Mouse (Mus musculus) hindbrain, embryonic 12.5 days (tissue): ENCODE data around the gene Acot7. TPM values are rescaled to one million over a fixed set of nuclear protein-coding genes. Genes with fewer than 3 reads are reported as not detected.

Source experiments
- ATAC-seq: fragments of 200-750 bp; cut with Nextera tagmentation; 2 replicates; pipeline ENCODE4 v1.8.0; 2017; ENCODE audit warnings: moderate TSS enrichment; ENCODE audit not compliant: low FRiP score
- H3K27ac ChIP-seq: fragments of 300-500 bp; sonication (generic); 2 replicates; pipeline ENCODE4 v1.5.1; 2016; ENCODE audit warnings: mild to moderate bottlenecking
- H3K27me3 ChIP-seq: fragments of 300-500 bp; sonication (generic); 2 replicates; pipeline ENCODE4 v1.6.1; 2016; ENCODE audit warnings: mild to moderate bottlenecking
- H3K36me3 ChIP-seq: fragments of 300-500 bp; sonication (generic); 2 replicates; pipeline ENCODE4 v1.6.1; 2016; ENCODE audit warnings: mild to moderate bottlenecking
- H3K4me1 ChIP-seq: fragments of 300-500 bp; sonication (generic); 2 replicates; pipeline ENCODE4 v1.6.1; 2016
- H3K4me2 ChIP-seq: fragments of 300-500 bp; sonication (generic); replicated peaks from 2 replicates; pipeline ENCODE4 v1.6.1; 2016; ENCODE audit warnings: mild to moderate bottlenecking
- H3K4me3 ChIP-seq: fragments of 300-500 bp; sonication (generic); 2 replicates; pipeline ENCODE4 v1.5.1; 2016; ENCODE audit warnings: mild to moderate bottlenecking
- H3K9ac ChIP-seq: fragments of 300-500 bp; sonication (generic); 2 replicates; pipeline ENCODE4 v1.6.1; 2016; ENCODE audit warnings: mild to moderate bottlenecking, moderate library complexity
- H3K9me3 ChIP-seq: fragments of 300-500 bp; sonication (generic); replicated peaks from 2 replicates; pipeline ENCODE4 v1.6.1; 2016; ENCODE audit warnings: mild to moderate bottlenecking
- WGBS: fragments of 180-500 bp; shearing (Covaris S2); methylation state at CpG from one replicate; pipeline ENCODE4 v1.1.7; 2016; 5-methylcytosine and 5-hydroxymethylcytosine counted together
- polyA plus RNA-seq: library from polyadenylated mRNA; unstranded; fragments of >200 nt; fragmentation: Nextera tagmentation; extraction: Ambion mirVana; gene quantifications from 2 replicates; pipeline ENCODE4 v1.2.1, GENCODE M21; 2016

Gene Acot7
- polyA plus RNA-seq, 1 experiment from 2014 or later = 132 TPM

DNA sequence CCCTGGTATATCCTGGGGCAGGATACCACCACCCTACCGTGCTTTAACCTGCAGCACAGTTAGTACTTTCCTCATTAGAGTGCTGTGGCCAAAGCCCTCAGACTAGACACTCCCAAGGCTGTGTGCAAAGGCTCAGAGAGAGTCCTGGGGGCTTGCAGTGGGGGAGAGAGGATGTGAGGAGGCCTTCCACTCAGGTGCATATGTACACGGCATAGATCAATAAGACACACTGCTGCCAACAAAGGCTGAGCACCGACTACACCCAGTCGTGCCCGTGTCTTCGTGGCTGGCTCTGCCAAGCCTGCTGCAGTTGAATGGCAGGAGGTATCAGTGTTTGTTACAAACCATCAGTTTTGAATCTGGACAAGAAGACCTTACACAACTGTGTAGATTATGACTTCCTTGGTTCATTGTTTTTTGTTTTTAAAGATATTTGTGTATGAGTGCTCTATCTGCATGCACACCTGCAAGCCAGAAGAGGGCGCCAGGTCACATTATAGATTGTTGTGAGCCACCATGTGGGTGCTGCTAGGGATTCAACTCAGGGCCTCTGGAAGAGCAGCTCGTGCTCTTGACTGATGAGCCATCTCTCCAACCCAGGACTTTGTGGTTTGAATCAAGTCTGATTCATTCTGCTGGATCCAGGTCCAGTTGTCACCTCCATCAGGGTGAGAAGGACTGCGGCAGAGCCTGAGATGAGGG is 87.1 kb downstream of the Acot7 start:
- Histone ChIP-seq H3K4me1 (peaks cover 35% of the 10 kb centered on the region), H3K27me3 (peaks cover 9% of the 10 kb centered on the region; the same call in 1 of the 2 replicates)
- 89% methylated on average over 9 of the region's 9 CpGs for WGBS

DNA sequence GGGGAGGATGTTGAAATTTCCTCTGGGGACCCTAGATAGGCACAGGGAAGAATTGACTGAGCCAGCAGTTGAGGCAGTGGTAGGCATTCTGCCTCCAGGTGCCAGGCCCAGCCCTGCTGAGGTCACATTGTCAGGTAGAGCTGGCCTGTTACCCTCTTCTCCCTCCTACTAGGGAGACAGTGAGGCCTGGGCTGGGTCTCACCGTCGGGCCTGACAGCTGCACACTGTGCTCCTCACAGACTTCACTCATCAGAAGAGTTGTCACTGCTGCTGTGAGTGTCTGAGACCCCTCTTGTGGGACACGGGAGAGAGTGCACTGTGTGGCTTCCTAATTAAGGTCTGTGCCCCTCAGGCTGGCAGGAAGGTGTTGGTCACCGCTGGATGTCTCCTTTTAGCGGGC is 87.9 kb downstream of the Acot7 start:
- no peak for ATAC-seq
- H3K36me3 ChIP-seq = 0 out of 2 replicates have a peak, but pooled peaks cover 2% of the 10 kb centered on the region
- H3K9me3 ChIP-seq = no peaks in the 10 kb centered on the region
- WGBS = 39% methylated on average over 5 of the region's 5 CpGs
- H3K27me3 ChIP-seq = peaks cover 15% of the 10 kb centered on the region; the same call in 1 of the 2 replicates
- peaks cover 35% of the 10 kb centered on the region for H3K4me1 ChIP-seq
- no peak overlapping the region for H3K27ac ChIP-seq
- H3K4me3 ChIP-seq = no peak overlapping the region
- no peak overlapping the region for H3K4me2 ChIP-seq
- H3K9ac ChIP-seq = peak overlapping the region; percentile 19; the same call in 1 of the 2 replicates

More for the DNA sequence above, 87.1 kb downstream of the Acot7 start:
- H3K9ac ChIP-seq = no peak overlapping the region
- H3K27ac ChIP-seq = no peak overlapping the region
- no peak for ATAC-seq
- 0 out of 2 replicates have a peak, but pooled peaks cover 4% of the 10 kb centered on the region for H3K36me3 ChIP-seq
- no peaks in the 10 kb centered on the region for H3K9me3 ChIP-seq
- no peak overlapping the region for H3K4me2 ChIP-seq
- no peak overlapping the region for H3K4me3 ChIP-seq

DNA sequence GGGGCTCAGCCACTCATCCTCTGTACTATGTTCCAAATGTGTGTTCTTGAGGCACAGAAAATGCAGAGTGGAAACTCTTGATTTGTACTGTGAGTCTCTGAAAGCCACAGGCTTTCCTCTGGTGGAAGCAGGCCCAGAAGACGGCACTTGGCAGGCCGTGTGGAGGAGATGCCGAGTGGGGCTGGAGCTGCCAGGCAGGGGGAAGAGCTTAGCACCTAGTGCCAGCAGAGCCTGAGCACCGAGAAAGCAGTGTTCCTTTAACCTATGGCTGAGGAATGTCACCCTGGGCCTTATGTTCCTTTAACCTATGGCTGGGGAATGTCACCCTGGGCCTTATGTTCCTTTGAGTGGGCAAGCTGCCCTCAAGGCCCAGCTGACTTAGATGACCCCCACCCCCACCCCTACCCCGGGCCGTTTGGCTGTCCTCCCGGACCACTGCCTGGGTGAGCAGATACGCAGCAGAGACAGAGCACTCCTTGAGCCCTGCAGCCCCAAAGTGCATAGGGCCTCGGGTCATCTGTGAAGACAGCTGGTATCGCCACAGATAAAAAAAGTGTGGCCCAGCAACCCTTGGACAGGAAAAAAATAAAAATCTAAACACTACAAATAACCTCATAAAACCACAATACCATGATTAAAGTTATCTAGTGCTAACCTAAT is 88.4 kb downstream of the Acot7 start:
- no peak for ATAC-seq
- 51% methylated on average over 10 of the region's 10 CpGs for WGBS
- H3K4me3 ChIP-seq = no peak overlapping the region
- no peaks in the 10 kb centered on the region for H3K36me3 ChIP-seq
- H3K4me1 ChIP-seq = peaks cover 35% of the 10 kb centered on the region
- peak overlapping the region; percentile 19; the same call in 1 of the 2 replicates for H3K9ac ChIP-seq
- no peak overlapping the region for H3K4me2 ChIP-seq
- H3K9me3 ChIP-seq = no peaks in the 10 kb centered on the region
- no peak overlapping the region for H3K27ac ChIP-seq
- peaks cover 21% of the 10 kb centered on the region for H3K27me3 ChIP-seq

DNA sequence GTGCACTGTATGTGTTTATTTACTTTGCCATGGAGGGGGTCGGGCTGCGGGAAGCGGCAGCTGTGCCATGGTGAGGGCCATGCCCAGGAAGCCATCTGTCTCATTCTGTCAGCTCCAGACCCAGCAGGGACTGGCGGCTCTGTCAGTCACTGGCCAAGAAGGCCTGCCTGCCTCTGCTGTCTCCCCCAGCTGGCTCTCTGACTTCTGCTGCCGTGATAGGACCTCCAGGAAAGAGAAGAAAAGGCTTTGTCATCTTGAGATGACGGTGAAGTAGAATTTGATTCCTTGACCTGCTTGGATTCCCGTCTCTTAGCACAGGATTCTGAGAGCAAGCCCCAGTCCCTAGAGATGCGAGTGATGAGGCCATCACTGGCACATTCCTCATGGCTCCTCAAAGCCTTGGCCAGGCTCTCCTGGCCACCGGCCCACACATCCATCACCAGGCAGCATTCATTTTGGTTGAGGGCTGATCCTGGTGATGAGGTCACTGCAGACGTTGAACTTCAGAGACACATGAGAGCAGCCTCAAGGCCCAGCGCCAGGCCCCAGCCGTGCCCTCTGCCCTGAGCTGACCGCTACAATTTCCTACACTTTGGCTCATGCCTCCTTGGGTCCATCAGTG is 89.9 kb downstream of the Acot7 start:
- H3K4me1 ChIP-seq = peaks cover 42% of the 10 kb centered on the region
- no peaks in the 10 kb centered on the region for H3K9me3 ChIP-seq
- H3K27me3 ChIP-seq = peaks cover 34% of the 10 kb centered on the region
- H3K4me3 ChIP-seq = no peak overlapping the region
- no peak overlapping the region for H3K4me2 ChIP-seq
- H3K27ac ChIP-seq = peak overlapping the region; percentile 12; the same call in 1 of the 2 replicates
- H3K9ac ChIP-seq = no peak overlapping the region
- no peaks in the 10 kb centered on the region for H3K36me3 ChIP-seq
- WGBS = 65% methylated on average over 13 of the region's 13 CpGs
- ATAC-seq = peak; percentile 61

DNA sequence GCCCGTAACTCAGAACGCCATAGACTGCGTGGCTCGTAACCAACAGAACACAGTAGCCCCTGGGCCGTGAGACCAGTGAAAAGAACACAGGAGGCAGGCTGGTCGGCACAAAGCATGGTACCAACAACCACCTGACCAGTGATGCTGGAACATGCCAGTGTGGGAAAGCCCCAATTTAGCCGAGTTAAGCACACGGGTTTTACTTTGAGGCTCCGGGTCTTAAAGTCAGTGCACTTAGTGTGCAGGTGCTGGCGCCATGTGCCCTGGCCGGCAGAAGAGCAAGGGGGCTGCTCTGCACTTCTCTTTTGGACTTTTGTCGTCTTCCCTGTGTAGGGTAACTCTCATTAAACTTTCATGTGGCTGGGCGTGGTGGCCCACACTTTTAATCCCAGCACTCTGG is 92.0 kb downstream of the Acot7 start:
- Histone ChIP-seq H3K9me3 (no peaks in the 10 kb centered on the region), H3K9ac (no peak overlapping the region), H3K27me3 (peaks cover 54% of the 10 kb centered on the region), H3K27ac (no peak overlapping the region), H3K4me2 (no peak overlapping the region), H3K36me3 (no peaks in the 10 kb centered on the region), H3K4me1 (peaks cover 47% of the 10 kb centered on the region), H3K4me3 (no peak overlapping the region)
- 87% methylated on average over 13 of the region's 13 CpGs for WGBS
- ATAC-seq = no peak

DNA sequence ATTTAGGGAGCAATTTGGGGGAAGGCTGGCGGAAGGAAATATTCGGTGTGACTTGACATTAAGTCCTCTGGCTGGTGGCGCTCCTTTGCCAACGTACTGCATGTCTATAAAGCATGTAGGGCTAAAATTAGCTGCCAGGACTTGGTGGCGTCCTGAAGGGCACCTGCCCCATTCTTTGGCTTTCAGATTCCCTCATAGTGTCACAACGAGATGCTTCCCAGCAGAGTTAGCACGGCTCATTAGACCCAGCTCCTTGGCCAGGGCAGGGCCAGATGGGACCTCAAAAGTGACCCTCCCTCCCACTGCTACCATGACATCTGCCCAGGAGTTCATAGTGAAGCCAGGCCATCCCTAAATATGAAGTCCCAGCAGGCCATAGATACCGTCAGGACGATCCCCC is 92.7 kb downstream of the Acot7 start:
- no peak for ATAC-seq
- H3K36me3 ChIP-seq = no peaks in the 10 kb centered on the region
- WGBS = 70% methylated on average over 9 of the region's 9 CpGs

DNA sequence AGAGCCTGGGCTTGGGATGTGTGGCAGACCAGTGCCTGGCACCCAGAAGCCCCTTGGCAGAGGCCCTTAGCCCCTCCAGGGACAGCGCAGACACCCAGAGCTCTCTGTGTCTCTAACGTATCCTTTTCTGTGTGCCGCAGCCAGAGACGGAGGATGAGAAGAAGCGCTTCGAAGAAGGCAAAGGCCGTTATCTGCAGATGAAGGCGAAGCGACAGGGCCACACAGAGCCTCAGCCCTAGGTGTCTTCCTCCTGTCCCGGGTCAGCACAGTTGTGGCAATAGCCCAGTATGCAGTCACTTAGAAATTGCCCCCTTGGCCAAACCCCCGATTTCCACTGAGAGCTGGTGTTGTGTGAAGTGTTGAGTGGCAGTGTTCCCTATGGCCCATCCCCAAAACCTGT is 93.4 kb downstream of the Acot7 start:
- Histone ChIP-seq H3K9me3 (no peaks in the 10 kb centered on the region), H3K27me3 (peaks cover 67% of the 10 kb centered on the region), H3K4me3 (no peak overlapping the region), H3K9ac (no peak overlapping the region), H3K36me3 (no peaks in the 10 kb centered on the region), H3K27ac (no peak overlapping the region), H3K4me1 (peaks cover 46% of the 10 kb centered on the region), H3K4me2 (no peak overlapping the region)
- 90% methylated on average over 11 of the region's 11 CpGs for WGBS
- ATAC-seq = no peak

More for the DNA sequence above, 92.7 kb downstream of the Acot7 start:
- peaks cover 60% of the 10 kb centered on the region for H3K27me3 ChIP-seq
- H3K9me3 ChIP-seq = no peaks in the 10 kb centered on the region
- H3K27ac ChIP-seq = no peak overlapping the region
- H3K9ac ChIP-seq = no peak overlapping the region
- H3K4me3 ChIP-seq = no peak overlapping the region
- H3K4me1 ChIP-seq = peaks cover 50% of the 10 kb centered on the region
- H3K4me2 ChIP-seq = no peak overlapping the region

DNA sequence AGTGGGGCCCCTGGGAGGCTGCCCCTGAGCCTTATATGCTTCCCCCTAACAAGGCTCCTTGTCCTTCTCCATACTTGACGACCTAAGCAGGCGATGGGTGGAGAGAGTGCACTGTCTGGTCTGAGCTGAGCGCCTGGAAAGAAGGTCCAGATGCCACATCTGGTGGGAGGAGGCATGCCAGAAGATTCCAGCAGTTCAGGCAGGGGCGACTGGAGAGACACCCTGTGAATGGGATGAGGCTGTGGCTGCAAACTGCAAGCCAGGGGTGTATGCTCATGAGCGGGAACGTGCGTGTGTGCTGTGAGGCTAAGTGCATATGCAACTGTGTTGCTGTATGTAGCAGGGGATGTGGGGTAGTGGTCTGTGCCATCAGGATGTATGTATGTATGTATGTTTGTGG is 94.1 kb downstream of the Acot7 start:
- 69% methylated on average over 7 of the region's 7 CpGs for WGBS
- Histone ChIP-seq H3K36me3 (no peaks in the 10 kb centered on the region), H3K27ac (peak overlapping the region; percentile 30; the same call in 1 of the 2 replicates), H3K4me1 (peaks cover 46% of the 10 kb centered on the region), H3K4me2 (no peak overlapping the region), H3K4me3 (no peak overlapping the region), H3K27me3 (peaks cover 74% of the 10 kb centered on the region), H3K9ac (no peak overlapping the region), H3K9me3 (no peaks in the 10 kb centered on the region)
- ATAC-seq = no peak

DNA sequence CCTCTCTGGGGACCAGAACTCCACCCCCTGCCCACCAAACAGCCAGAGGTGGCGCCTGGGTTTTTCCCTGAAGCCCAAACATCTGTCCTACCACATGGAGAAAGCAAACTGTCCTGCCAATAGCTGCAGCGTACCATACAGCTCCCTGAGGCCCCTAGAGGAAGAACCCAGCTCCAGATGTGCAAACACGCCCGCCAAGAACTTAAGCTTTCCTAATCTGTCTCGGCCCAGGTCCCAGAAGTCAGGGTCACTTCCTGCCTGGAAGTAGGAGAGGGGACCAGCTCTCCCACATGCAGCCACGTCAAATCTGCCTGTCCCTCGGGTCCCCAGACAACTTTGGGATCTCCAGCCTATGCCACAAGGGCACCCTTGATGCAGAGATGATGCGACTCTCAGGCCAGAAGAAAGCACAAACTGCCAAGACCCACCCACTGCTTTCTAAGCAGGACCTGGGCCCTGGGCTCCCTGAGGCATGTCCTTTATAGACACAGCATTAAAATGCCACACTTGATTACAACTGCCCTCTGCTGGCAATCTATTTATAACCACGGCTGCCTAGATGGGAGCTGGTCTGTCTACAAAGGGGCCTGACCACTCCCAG is 94.6 kb downstream of the Acot7 start:
- Histone ChIP-seq H3K4me1 (peaks cover 43% of the 10 kb centered on the region), H3K36me3 (no peaks in the 10 kb centered on the region), H3K4me3 (no peak overlapping the region), H3K9ac (no peak overlapping the region), H3K9me3 (no peaks in the 10 kb centered on the region), H3K27ac (no peak overlapping the region; the same call in 1 of the 2 replicates), H3K4me2 (no peak overlapping the region), H3K27me3 (peaks cover 79% of the 10 kb centered on the region)
- 32% methylated on average over 9 of the region's 9 CpGs for WGBS
- ATAC-seq = no peak

DNA sequence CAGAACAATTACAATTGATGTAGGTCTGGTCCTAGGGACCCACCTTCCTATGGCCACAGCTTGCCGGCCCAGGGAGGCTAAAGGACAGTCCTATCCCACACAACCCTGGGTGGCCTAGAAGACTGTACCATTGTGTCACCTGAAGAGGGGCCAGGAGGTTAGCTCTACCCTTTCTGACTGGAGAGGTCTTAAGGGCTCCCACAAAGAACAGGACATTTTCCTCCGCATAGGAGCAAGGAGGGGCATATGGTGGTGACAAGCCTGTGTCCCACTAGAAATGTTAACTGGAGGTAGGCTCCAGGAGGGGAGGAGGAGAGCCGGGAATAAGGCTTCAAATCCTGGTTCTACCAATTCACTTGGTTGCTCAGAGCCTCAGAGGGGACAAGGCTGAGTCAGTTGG is 95.3 kb downstream of the Acot7 start:
- WGBS = 25% methylated on average over 3 of the region's 3 CpGs
- peak; percentile 4; the same call in 1 of the 2 replicates for ATAC-seq

DNA sequence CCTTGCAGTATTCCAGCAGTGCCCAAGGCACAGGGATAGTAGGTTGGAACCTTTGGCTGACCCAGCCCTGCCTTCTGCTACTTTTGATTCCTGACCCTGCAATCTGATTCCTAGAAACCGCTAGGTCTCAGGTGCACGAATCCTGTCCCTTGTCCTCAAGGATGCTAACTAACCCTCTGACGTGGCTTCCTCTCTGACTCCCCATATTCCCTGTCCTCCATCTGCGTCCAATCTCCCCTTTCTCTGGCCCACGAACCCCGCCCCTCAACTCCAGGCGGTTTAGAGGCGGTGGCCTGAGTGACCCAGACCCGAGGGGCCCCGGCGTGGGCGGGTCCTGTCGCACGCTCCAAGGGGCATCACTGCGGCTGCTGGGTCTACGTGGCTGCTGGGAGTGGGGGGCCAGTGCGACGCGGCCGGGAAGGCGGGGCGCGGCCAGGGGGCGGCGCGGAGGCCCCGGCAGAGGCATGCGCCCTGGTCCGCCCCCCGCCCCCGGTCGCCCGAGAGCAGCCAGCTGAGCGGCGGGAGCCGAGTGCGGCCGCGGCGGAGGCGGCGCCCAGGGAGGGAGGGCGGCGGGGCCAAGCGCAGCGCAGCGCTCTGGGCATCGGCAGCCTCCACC is 95.8 kb downstream of the Acot7 start, which contains the start of gene Gpr153:
TSS of gene Gpr153 (plus strand) at position 612 of the 616 bp plus-strand sequence.
- H3K9ac ChIP-seq = peak within 1 kb of the TSS; percentile 85
- ATAC-seq = peak; percentile 70
- peaks cover 84% of the 10 kb centered on the region for H3K27me3 ChIP-seq
- no peaks in the 10 kb centered on the region for H3K9me3 ChIP-seq
- no peaks in the 10 kb centered on the region for H3K36me3 ChIP-seq
- peaks cover 36% of the 10 kb centered on the region for H3K4me1 ChIP-seq
- H3K4me3 ChIP-seq = peak within 1 kb of the TSS; percentile 58
- peak within 1 kb of the TSS; percentile 73 for H3K27ac ChIP-seq
- H3K4me2 ChIP-seq = peak within 1 kb of the TSS; percentile 84
- 1% methylated on average over 47 of the region's 48 CpGs for WGBS

More for the DNA sequence above, 95.3 kb downstream of the Acot7 start:
- Histone ChIP-seq H3K4me1 (peaks cover 36% of the 10 kb centered on the region), H3K4me2 (peak overlapping the region; percentile 84), H3K36me3 (no peaks in the 10 kb centered on the region), H3K9me3 (no peaks in the 10 kb centered on the region), H3K27ac (peak overlapping the region; percentile 73), H3K27me3 (peaks cover 81% of the 10 kb centered on the region), H3K4me3 (peak overlapping the region; percentile 58; the same call in 1 of the 2 replicates), H3K9ac (no peak overlapping the region)
